Mouse (Mus musculus) neural tube, embryonic 15.5 days (tissue): ENCODE measurements around the gene Prkn. TPM values are rescaled to one million over a fixed set of nuclear protein-coding genes. Genes with fewer than 3 reads are reported as not detected.

Source experiments
- ATAC-seq: fragments of 200-750 bp; cut with Nextera tagmentation; 2 replicates; pipeline ENCODE4 v1.8.0; 2017; ENCODE audit warnings: mild to moderate bottlenecking, moderate TSS enrichment, moderate library complexity; ENCODE audit not compliant: low FRiP score
- H3K27ac ChIP-seq: fragments of 300-500 bp; sonication (generic); replicated peaks from 2 replicates; pipeline ENCODE4 v1.5.1; 2015; ENCODE audit warnings: mild to moderate bottlenecking, inconsistent platforms
- H3K27me3 ChIP-seq: fragments of 300-500 bp; sonication (generic); replicated peaks from 2 replicates; pipeline ENCODE4 v1.6.1; 2015; ENCODE audit warnings: inconsistent platforms
- H3K36me3 ChIP-seq: fragments of 300-500 bp; sonication (generic); 2 replicates; pipeline ENCODE4 v1.6.1; 2015; ENCODE audit warnings: inconsistent platforms
- H3K4me1 ChIP-seq: fragments of 300-500 bp; sonication (generic); 2 replicates; pipeline ENCODE4 v1.6.1; 2015; ENCODE audit warnings: inconsistent platforms
- H3K4me2 ChIP-seq: fragments of 300-500 bp; sonication (generic); 2 replicates; pipeline ENCODE4 v1.6.1; 2015; ENCODE audit warnings: inconsistent platforms, mild to moderate bottlenecking, moderate library complexity
- H3K4me3 ChIP-seq: fragments of 300-500 bp; sonication (generic); replicated peaks from 2 replicates; pipeline ENCODE4 v1.5.1; 2015; ENCODE audit warnings: mild to moderate bottlenecking, inconsistent platforms
- H3K9ac ChIP-seq: fragments of 300-500 bp; sonication (generic); replicated peaks from 2 replicates; pipeline ENCODE4 v1.6.1; 2015; ENCODE audit warnings: mild to moderate bottlenecking, inconsistent platforms
- H3K9me3 ChIP-seq: fragments of 300-500 bp; sonication (generic); replicated peaks from 2 replicates; pipeline ENCODE4 v1.6.1; 2016; ENCODE audit warnings: inconsistent platforms
- WGBS: fragments of 180-500 bp; shearing (Covaris S2); methylation state at CpG from one replicate; pipeline ENCODE4 v1.1.7; 2015; ENCODE audit warnings: mixed read lengths; 5-methylcytosine and 5-hydroxymethylcytosine counted together
- polyA plus RNA-seq: library from polyadenylated mRNA; unstranded; fragments of >200 nt; fragmentation: Nextera tagmentation; extraction: Ambion mirVana; gene quantifications from 2 replicates; pipeline ENCODE4 v1.2.1, GENCODE M21; 2015

Gene Prkn
- polyA plus RNA-seq, 1 experiment from 2014 or later, result 4.8 TPM

DNA sequence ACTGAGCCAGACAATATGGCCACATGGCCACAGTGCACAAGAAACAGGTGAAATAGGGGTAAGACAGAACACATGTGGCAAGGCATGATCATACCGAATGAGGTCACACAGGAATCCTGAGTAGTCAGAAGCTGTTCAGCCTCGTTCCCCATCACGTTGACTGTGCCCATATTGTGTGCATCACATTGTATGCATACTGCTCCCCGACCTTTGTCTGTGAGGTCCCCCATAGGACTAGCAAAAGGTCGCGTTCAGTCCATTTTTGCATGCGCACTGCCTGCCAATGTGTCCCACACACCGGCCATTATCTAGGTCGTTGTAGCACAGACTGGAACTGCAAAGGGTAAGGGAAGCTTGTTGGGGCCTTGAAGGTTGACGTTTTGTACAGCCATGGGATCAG is 1030.4 kb downstream of the Prkn start:
- ATAC-seq, result no peak
- H3K4me1 ChIP-seq, result no peaks in the 10 kb centered on the region
- no peak overlapping the region for H3K4me2 ChIP-seq
- no peak overlapping the region for H3K9ac ChIP-seq
- H3K36me3 ChIP-seq, result no peaks in the 10 kb centered on the region
- WGBS, result 88% methylated on average over 10 of the region's 10 CpGs
- no peak overlapping the region for H3K27ac ChIP-seq
- no peak overlapping the region for H3K4me3 ChIP-seq
- no peaks in the 10 kb centered on the region; the same call in 1 of the 2 replicates for H3K27me3 ChIP-seq
- H3K9me3 ChIP-seq, result no peaks in the 10 kb centered on the region

GRCm38 (mm10) chr17:11876240-11876639 is 1036.1 kb downstream of the Prkn start:
- ATAC-seq, result no peak
- H3K27me3 ChIP-seq, result no peaks in the 10 kb centered on the region
- no peaks in the 10 kb centered on the region for H3K9me3 ChIP-seq
- WGBS, result 81% methylated on average over 2 of the region's 2 CpGs
- H3K9ac ChIP-seq, result no peak overlapping the region
- peaks cover 3% of the 10 kb centered on the region; the same call in 1 of the 2 replicates for H3K4me1 ChIP-seq
- no peak overlapping the region for H3K4me3 ChIP-seq
- H3K4me2 ChIP-seq, result no peak overlapping the region
- no peak overlapping the region for H3K27ac ChIP-seq
- no peaks in the 10 kb centered on the region for H3K36me3 ChIP-seq

- WGBS, result 91% methylated on average over 5 of the region's 5 CpGs
- Histone ChIP-seq H3K36me3 (no peaks in the 10 kb centered on the region), H3K4me2 (no peak overlapping the region), H3K4me3 (no peak overlapping the region), H3K4me1 (peaks cover 3% of the 10 kb centered on the region; the same call in 1 of the 2 replicates), H3K9me3 (no peaks in the 10 kb centered on the region), H3K27me3 (no peaks in the 10 kb centered on the region), H3K27ac (no peak overlapping the region), H3K9ac (no peak overlapping the region)
- no peak for ATAC-seq
Measured at GRCm38 (mm10) chr17:11881110-11881820, 1041.1 kb downstream of the Prkn start.

GRCm38 (mm10) chr17:11885601-11886000 is 1045.4 kb downstream of the Prkn start:
- Histone ChIP-seq H3K9ac (no peak overlapping the region), H3K4me2 (no peak overlapping the region), H3K4me1 (peaks cover 3% of the 10 kb centered on the region; the same call in 1 of the 2 replicates), H3K27me3 (no peaks in the 10 kb centered on the region), H3K36me3 (no peaks in the 10 kb centered on the region), H3K9me3 (no peaks in the 10 kb centered on the region), H3K27ac (no peak overlapping the region), H3K4me3 (no peak overlapping the region)
- ATAC-seq, result no peak
- 91% methylated on average over 6 of the region's 6 CpGs for WGBS

- Histone ChIP-seq H3K36me3 (no peaks in the 10 kb centered on the region), H3K4me1 (no peaks in the 10 kb centered on the region), H3K27me3 (no peaks in the 10 kb centered on the region), H3K27ac (no peak overlapping the region), H3K9me3 (no peaks in the 10 kb centered on the region), H3K4me3 (no peak overlapping the region), H3K4me2 (no peak overlapping the region), H3K9ac (no peak overlapping the region)
- ATAC-seq, result no peak
- WGBS, result 86% methylated on average over 4 of the region's 4 CpGs
Measured at GRCm38 (mm10) chr17:11886963-11887362, 1046.8 kb downstream of the Prkn start.

DNA sequence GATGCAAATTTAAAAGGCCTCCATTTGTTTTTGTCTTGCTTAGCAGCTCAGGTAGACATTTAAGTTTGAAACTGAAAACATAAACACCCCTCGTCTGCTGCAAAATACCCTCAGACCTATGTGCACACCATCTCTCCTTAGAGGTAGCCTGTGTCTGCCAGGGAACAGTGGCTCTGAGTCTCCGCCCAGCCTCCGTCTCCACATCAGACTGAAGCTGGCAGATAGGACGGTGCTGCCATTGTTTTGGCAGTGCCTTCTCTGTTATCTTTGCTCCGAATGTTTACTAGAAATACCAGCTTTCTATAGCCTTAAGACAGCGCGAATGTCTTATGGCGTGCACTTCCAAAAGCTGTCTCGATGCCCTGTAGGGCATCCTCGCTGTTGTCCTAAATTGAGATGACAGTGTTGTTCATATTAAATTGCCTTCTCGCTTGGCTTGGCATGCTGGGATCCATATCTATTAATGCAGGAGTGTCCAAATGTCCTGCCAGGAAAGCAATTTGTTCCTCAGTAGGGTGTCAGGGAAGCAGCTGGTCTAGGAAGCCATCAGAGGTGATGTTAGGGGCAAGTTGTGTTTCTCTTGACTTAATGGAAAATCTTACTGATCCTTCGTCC is 1047.5 kb downstream of the Prkn start:
- 67% methylated on average over 12 of the region's 12 CpGs for WGBS
- no peak overlapping the region for H3K4me2 ChIP-seq
- H3K4me3 ChIP-seq, result no peak overlapping the region
- H3K36me3 ChIP-seq, result no peaks in the 10 kb centered on the region
- no peak for ATAC-seq
- no peaks in the 10 kb centered on the region for H3K4me1 ChIP-seq
- no peaks in the 10 kb centered on the region for H3K9me3 ChIP-seq
- H3K27me3 ChIP-seq, result no peaks in the 10 kb centered on the region
- no peak overlapping the region for H3K9ac ChIP-seq
- H3K27ac ChIP-seq, result 0 out of 2 replicates have a peak overlapping the region, but pooled peaks have one; percentile 20

- 73% methylated on average over 5 of the region's 5 CpGs for WGBS
- no peaks in the 10 kb centered on the region for H3K4me1 ChIP-seq
- H3K4me2 ChIP-seq, result no peak overlapping the region
- H3K27me3 ChIP-seq, result no peaks in the 10 kb centered on the region
- H3K27ac ChIP-seq, result no peak overlapping the region
- H3K36me3 ChIP-seq, result no peaks in the 10 kb centered on the region
- H3K9me3 ChIP-seq, result no peaks in the 10 kb centered on the region
- ATAC-seq, result no peak
- no peak overlapping the region for H3K9ac ChIP-seq
- H3K4me3 ChIP-seq, result no peak overlapping the region
Measured at GRCm38 (mm10) chr17:11888806-11889205, 1048.6 kb downstream of the Prkn start.

GRCm38 (mm10) chr17:11900300-11900699 is 1060.1 kb downstream of the Prkn start:
- Histone ChIP-seq H3K4me3 (no peak overlapping the region), H3K9ac (no peak overlapping the region), H3K36me3 (no peaks in the 10 kb centered on the region), H3K4me1 (no peaks in the 10 kb centered on the region), H3K27ac (no peak overlapping the region), H3K4me2 (no peak overlapping the region), H3K9me3 (no peaks in the 10 kb centered on the region), H3K27me3 (no peaks in the 10 kb centered on the region)
- 76% methylated on average over 7 of the region's 7 CpGs for WGBS
- no peak for ATAC-seq

GRCm38 (mm10) chr17:11901731-11902130 is 1061.5 kb downstream of the Prkn start:
- no peak for ATAC-seq
- H3K9me3 ChIP-seq, result no peaks in the 10 kb centered on the region
- no peaks in the 10 kb centered on the region for H3K27me3 ChIP-seq
- WGBS, result 82% methylated on average over 3 of the region's 3 CpGs
- no peak overlapping the region for H3K4me2 ChIP-seq
- no peak overlapping the region for H3K4me3 ChIP-seq
- no peaks in the 10 kb centered on the region for H3K4me1 ChIP-seq
- no peak overlapping the region for H3K27ac ChIP-seq
- no peak overlapping the region for H3K9ac ChIP-seq
- H3K36me3 ChIP-seq, result no peaks in the 10 kb centered on the region

- H3K4me1 ChIP-seq, result no peaks in the 10 kb centered on the region
- no peak overlapping the region for H3K4me2 ChIP-seq
- H3K4me3 ChIP-seq, result no peak overlapping the region
- H3K36me3 ChIP-seq, result no peaks in the 10 kb centered on the region
- no peaks in the 10 kb centered on the region for H3K27me3 ChIP-seq
- no peak overlapping the region for H3K27ac ChIP-seq
- no peak for ATAC-seq
- H3K9me3 ChIP-seq, result no peaks in the 10 kb centered on the region
- no peak overlapping the region for H3K9ac ChIP-seq
- WGBS, result 50% methylated on average over 6 of the region's 6 CpGs
Measured at GRCm38 (mm10) chr17:11903001-11903400, 1062.8 kb downstream of the Prkn start.

DNA sequence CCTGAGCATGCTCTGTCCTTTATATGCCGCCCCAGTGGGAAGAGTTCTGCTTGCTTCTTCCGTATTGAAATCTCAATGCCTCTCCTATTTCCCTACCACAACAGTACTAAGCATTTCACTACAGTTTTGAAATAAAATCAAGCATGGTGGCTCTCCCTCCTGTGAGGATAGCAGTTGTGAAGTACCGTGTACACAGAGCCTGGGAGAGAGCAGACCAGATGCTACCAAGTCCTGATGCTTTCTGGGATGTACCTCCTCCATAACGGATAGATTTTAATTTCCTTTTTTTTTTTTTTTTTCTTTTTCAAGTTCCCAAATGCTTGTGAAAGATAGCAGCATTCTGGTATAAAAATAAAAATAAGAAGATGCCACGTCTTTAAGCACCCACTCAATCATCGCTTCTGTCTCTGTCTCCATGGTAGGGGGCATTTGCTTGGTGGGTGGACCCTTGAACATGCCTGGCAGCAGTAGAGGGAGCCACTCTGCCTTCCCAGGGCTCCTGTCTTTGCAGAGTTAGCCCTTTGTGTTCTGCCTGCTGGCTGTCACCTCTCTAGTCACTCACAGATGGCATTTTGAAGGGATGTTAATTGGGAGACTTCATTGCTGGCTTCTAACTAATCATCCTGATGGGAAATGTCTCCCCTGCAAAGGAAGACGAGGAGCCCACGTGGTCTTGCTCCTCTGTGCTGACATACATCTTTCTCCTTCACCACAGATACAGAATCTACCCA is 1070.6 kb downstream of the Prkn start:
- no peaks in the 10 kb centered on the region for H3K9me3 ChIP-seq
- H3K9ac ChIP-seq, result no peak overlapping the region
- peaks cover 12% of the 10 kb centered on the region for H3K4me1 ChIP-seq
- 64% methylated on average over 8 of the region's 8 CpGs for WGBS
- H3K27me3 ChIP-seq, result 0 out of 2 replicates have a peak, but pooled peaks cover 5% of the 10 kb centered on the region
- no peak overlapping the region for H3K4me3 ChIP-seq
- H3K27ac ChIP-seq, result no peak overlapping the region
- no peak overlapping the region for H3K4me2 ChIP-seq
- ATAC-seq, result no peak
- H3K36me3 ChIP-seq, result no peaks in the 10 kb centered on the region

DNA sequence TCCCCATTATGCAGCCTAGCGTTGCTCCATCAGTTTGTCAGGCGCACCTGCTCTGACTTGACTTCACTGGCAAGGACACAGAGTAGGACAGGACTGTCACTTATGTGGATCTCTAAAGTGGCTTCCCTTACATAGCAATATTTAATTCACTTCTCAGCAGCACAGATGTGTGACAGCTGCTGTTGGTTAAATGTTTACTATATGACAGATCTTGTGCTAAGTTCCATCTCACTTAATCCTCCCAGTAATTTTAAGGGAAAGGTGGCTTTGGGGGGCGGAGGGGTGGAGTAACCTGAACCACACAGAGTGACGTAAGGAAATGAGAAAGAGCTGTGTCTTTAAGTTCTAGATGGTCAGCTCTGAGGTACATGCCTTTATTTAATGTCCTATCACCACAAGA is 1072.0 kb downstream of the Prkn start:
- Histone ChIP-seq H3K27ac (no peak overlapping the region), H3K4me1 (peaks cover 12% of the 10 kb centered on the region), H3K4me2 (no peak overlapping the region), H3K9ac (no peak overlapping the region), H3K36me3 (no peaks in the 10 kb centered on the region), H3K4me3 (no peak overlapping the region), H3K27me3 (0 out of 2 replicates have a peak, but pooled peaks cover 5% of the 10 kb centered on the region), H3K9me3 (no peaks in the 10 kb centered on the region)
- no peak for ATAC-seq
- 71% methylated on average over 4 of the region's 4 CpGs for WGBS
